Mouse (Mus musculus): ENCODE measurements around the gene Fer1l4.

DNA sequence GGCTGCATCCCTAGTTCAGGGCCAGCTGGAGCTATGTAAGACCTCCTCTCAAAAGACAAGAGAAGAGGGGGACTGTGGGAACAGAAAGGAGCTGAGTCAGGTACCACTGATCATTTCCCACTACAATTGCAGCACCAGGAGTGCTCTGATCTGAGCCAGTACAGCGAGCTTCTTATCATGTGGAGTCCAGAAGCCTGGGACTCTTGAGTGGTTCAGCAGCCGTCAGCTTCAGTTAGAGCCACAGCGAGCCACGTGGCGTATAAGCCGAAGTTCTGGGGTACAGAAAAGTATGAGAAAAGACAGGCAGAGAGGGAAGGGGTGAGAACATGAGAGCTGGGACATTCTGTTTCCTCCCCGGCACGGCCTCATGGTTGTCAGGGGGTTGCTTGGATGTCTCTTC lies 31.5 kb downstream of the Fer1l4 start:
- TF ChIP-seq EP300 (optimal IDR thresholded peaks at IDR 0.05) = no peak
- TF ChIP-seq CTCF (IDR thresholded peaks at IDR 0.05; ENCODE audit: low read depth) = no peak

All from stomach, postnatal 0 days (tissue).